ENCODE assay signal across 16 mouse cellular contexts in genomic region chr15:102984521-102984920, GRCm38 (mm10). TPM values are rescaled to one million over a fixed set of nuclear protein-coding genes. Genes with fewer than 3 reads are reported as not detected.
"Had no signal": no experiment of that assay in that cellular context is flagged by ENCODE, and none has a peak within 500 bp of the region (broad histone marks: within the 10 kb centered on the region; RNA-seq: fewer than 3 reads in every experiment).

No protein-coding gene starts in this region.

- DNase-seq: kidney, adult 9 months; liver; lung, adult 2 months; lung, postnatal 36 days; retina, postnatal 1 day; right cerebral cortex, postnatal 4 days; spleen, adult 18-20 months; thymus, postnatal 36 days had no signal

- H3K4me3 ChIP-seq: intestine, embryonic 15.5 days; left cerebral cortex, adult 2 months; midbrain, embryonic 13.5 days had no signal

- H3K27ac ChIP-seq: intestine, embryonic 15.5 days; left cerebral cortex, adult 2 months; liver, embryonic 14.5 days; midbrain, embryonic 13.5 days had no signal

- H3K9ac ChIP-seq: intestine, embryonic 15.5 days; liver, embryonic 14.5 days; midbrain, embryonic 13.5 days had no signal

- H3K36me3 ChIP-seq: intestine, embryonic 15.5 days; midbrain, embryonic 13.5 days had no signal

- H3K4me2 ChIP-seq: intestine, embryonic 15.5 days; midbrain, embryonic 13.5 days had no signal

- ATAC-seq: intestine, embryonic 15.5 days; lung, postnatal 0 days; midbrain, embryonic 13.5 days had no signal

- H3K9me3 ChIP-seq: intestine, embryonic 15.5 days; midbrain, embryonic 13.5 days had no signal

RNA-seq across cellular contexts. Expression of gene Hoxc8, which starts 5.9 kb away (rescaled TPM):
- polyA plus RNA-seq: lung, adult 2 months; lung, postnatal 0 days; midbrain, embryonic 13.5 days; midbrain, postnatal 0 days; thymus, postnatal 0 days had no signal

RNA-seq across cellular contexts. Expression of gene Hoxc9, which starts 8.3 kb away (rescaled TPM):
- polyA plus RNA-seq: lung, adult 2 months; lung, postnatal 0 days; midbrain, embryonic 13.5 days; midbrain, postnatal 0 days; stomach, embryonic 14.5 days; thymus, postnatal 0 days had no signal

RNA-seq across cellular contexts. Expression of gene Hoxc6, which starts 13.5 kb away (rescaled TPM):
- polyA plus RNA-seq: lung, postnatal 0 days; midbrain, embryonic 13.5 days; midbrain, postnatal 0 days; thymus, postnatal 0 days had no signal

RNA-seq across cellular contexts. Expression of gene Hoxc5, which starts 17.3 kb away (rescaled TPM):
- polyA plus RNA-seq: lung, postnatal 0 days; midbrain, postnatal 0 days had no signal

RNA-seq across cellular contexts. Expression of gene Hoxc10, which starts 17.9 kb away (rescaled TPM):
- polyA plus RNA-seq: liver, embryonic 14.5 days; lung, adult 2 months; lung, postnatal 0 days; midbrain, embryonic 13.5 days; midbrain, postnatal 0 days; stomach, embryonic 14.5 days; thymus, postnatal 0 days had no signal
